Mouse (Mus musculus) kidney, adult 11 months (tissue): ENCODE measurements around the gene Fxr1.
"Not testable (repeated sequence)": the region's sequence is repeated elsewhere in the genome, so short reads cannot be mapped to it uniquely, and the experiment has no call there.

Experiments used
- DNase-seq: peaks from one replicate; pipeline ENCODE4 v3.0.0; 2022

The Fxr1 gene

GRCm38 (mm10) chr3:34068943-34069342 is 49.2 kb downstream of the Fxr1 start:
- not testable (repeated sequence) for DNase-seq

- peak; percentile 11 for DNase-seq
Measured at GRCm38 (mm10) chr3:34072726-34073125, 53.0 kb downstream of the Fxr1 start.

- DNase-seq, result peak; percentile 15
Measured at GRCm38 (mm10) chr3:34076058-34076759, 56.5 kb downstream of the Fxr1 start.

GRCm38 (mm10) chr3:34080900-34081662 is 61.3 kb downstream of the Fxr1 start, which contains the start of gene Dnajc19:
Gene Dnajc19, minus strand, starts transcription at chr3:34081321.
- peak; percentile 95 for DNase-seq

GRCm38 (mm10) chr3:34081929-34082328 is 62.2 kb downstream of the Fxr1 start:
- DNase-seq, result no peak

- DNase-seq, result no peak
Measured at GRCm38 (mm10) chr3:34083655-34084054, 63.9 kb downstream of the Fxr1 start.

- DNase-seq, result no peak
Measured at GRCm38 (mm10) chr3:34102891-34103290, 83.1 kb downstream of the Fxr1 start.

GRCm38 (mm10) chr3:34103902-34104672 is 84.3 kb downstream of the Fxr1 start:
- no peak for DNase-seq

- no peak for DNase-seq
Measured at GRCm38 (mm10) chr3:34106421-34106820, 86.7 kb downstream of the Fxr1 start.

- no peak for DNase-seq
Measured at GRCm38 (mm10) chr3:34107631-34108030, 87.9 kb downstream of the Fxr1 start.

GRCm38 (mm10) chr3:34111941-34112685 is 92.4 kb downstream of the Fxr1 start:
- peak; percentile 79 for DNase-seq

GRCm38 (mm10) chr3:34115806-34116205 is 96.1 kb downstream of the Fxr1 start:
- no peak for DNase-seq

- no peak for DNase-seq
Measured at GRCm38 (mm10) chr3:34119869-34120268, 100.1 kb downstream of the Fxr1 start.
